Mouse (Mus musculus) bone marrow macrophage, adult 2 months (primary cell): ENCODE data around the gene Ctsl. TPM values are rescaled to one million over a fixed set of nuclear protein-coding genes. Genes with fewer than 3 reads are reported as not detected.
A peak's percentile ranks its signal among the peaks of the same experiment; 100 is the strongest.

Experiments used
- H3K27ac ChIP-seq: 2 replicates; pipeline ENCODE4 v1.5.1; 2012; ENCODE audit warnings: low read depth, low read length; ENCODE audit not compliant: insufficient read depth
- H3K4me1 ChIP-seq: 2 replicates; pipeline ENCODE4 v1.6.1; 2012; ENCODE audit warnings: low read length; ENCODE audit not compliant: control insufficient read depth, insufficient read depth
- H3K4me3 ChIP-seq: 2 replicates; pipeline ENCODE4 v1.5.1; 2012; ENCODE audit warnings: mild to moderate bottlenecking, low read length, moderate library complexity; ENCODE audit not compliant: insufficient read depth
- CTCF ChIP-seq: IDR thresholded peaks from 2 replicates; pipeline ENCODE4 v1.5.1; 2012; ENCODE audit warnings: low read depth, mild to moderate bottlenecking, low read length, moderate library complexity
- POLR2A ChIP-seq: IDR thresholded peaks from 2 replicates; pipeline ENCODE4 v1.6.1; 2012; ENCODE audit warnings: mild to moderate bottlenecking, low read depth, low read length, borderline replicate concordance
- polyA plus RNA-seq: library from polyadenylated mRNA; stranded (reverse); fragments of >200 nt; gene quantifications from 2 replicates; pipeline ENCODE4 v1.2.4, GENCODE M21; 2012; ENCODE audit not compliant: missing spikeins, insufficient read depth, insufficient read length

The Ctsl gene
- polyA plus RNA-seq = 1,731 and 1,752 TPM in 2 replicates

DNA sequence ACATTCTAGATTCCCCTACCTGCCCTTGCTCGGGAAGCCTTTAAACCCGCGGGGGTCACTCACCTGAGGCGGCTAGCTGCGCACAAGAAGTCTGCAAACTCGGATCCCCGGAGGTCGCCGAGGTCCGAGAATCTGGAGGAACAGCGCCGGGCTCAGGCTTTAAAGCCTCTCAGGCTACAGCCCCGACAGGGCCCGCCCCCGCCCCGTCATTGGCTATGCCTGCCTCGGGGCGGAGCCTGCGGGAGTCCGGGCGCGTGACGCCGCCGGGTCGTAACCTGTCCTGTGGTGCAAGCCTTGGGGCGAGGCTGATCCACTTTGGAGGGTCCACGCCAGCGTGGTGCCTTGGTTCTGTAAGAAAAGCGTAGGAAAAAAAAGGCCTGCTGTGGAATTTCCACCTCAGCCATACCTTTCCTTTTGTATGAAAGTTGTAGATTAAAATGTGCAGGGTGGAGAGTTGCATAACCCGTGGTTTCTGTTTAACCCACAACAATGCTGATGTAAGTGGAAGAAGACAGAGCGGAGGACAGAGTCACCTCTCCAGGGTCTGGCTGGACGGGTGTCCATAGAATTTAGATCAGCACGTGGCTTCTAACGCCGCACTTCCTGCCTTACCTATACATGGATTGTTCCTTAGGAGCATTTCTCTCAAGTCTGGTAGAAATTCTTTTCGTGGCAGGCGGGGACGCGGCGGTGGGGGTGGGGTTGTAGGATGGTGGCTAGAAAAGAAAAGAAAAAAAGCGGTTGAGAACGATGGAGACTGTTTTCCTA is at the start of gene Ctsl:
Gene Ctsl, minus strand, starts transcription at position 718 of the 768 bp plus-strand sequence.
- Histone ChIP-seq H3K4me1 (peaks cover 40% of the 10 kb centered on the region), H3K27ac (peak within 1 kb of the TSS; percentile 80), H3K4me3 (peak within 1 kb of the TSS; percentile 89)
- TF ChIP-seq POLR2A (peak; percentile 99), CTCF (no peak)

DNA sequence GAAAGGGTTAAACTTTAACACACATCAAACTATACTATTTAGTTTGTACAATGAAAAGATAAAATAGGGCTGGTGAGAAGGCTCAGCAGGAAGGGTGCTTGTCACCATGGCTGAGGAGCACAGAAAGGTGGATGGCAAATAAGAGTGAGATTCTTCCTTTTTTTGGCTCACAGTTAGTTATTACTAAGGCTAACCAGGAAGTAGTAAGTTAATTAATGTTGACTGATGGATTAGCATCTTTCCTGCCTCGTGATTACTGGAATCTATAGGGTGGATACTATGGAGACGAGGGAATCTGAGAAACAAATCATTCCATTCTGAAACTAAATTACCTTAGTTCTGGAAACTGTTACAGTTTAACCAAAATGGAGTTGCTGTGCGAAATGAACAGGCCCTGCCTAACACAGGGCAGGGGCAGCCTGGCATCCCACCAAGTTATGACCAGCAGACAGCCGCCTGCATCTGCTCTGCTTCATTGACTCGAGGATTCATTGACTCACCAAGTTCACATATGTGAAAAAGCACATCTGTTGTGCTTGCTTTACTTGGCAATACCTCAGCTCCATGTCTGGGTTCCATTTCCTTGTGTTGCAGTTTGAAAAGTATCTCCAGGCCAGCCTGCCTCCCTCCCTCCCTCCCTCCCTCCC is 46.4 kb upstream of the Ctsl start:
- Histone ChIP-seq H3K4me3 (no peak overlapping the region), H3K27ac (no peak overlapping the region)
- TF ChIP-seq CTCF (no peak), POLR2A (no peak)

DNA sequence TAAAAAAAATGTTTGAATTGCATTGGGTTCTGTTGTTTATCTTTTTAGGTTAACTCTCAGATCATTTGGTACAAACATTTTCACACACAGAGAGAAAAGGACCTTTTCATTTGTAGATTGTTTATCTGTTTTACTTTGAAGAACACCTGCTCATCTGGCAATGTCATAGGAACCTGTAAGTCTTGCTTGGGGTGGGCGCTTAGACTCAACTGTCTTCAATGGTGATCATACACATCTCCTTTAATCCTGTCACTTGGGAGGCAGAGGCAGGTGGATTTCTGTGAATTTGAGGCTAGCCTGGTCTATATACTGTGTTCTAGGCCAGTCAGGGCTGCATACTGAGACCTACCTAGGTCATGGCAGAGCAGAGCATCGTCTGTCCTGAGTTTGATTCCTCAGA is 45.0 kb upstream of the Ctsl start:
- Histone ChIP-seq H3K4me3 (no peak overlapping the region), H3K4me1 (peaks cover 14% of the 10 kb centered on the region), H3K27ac (no peak overlapping the region)
- no peak for TF ChIP-seq POLR2A
- no peak for TF ChIP-seq CTCF

More for the DNA sequence above, 46.4 kb upstream of the Ctsl start:
- peaks cover 19% of the 10 kb centered on the region for H3K4me1 ChIP-seq

DNA sequence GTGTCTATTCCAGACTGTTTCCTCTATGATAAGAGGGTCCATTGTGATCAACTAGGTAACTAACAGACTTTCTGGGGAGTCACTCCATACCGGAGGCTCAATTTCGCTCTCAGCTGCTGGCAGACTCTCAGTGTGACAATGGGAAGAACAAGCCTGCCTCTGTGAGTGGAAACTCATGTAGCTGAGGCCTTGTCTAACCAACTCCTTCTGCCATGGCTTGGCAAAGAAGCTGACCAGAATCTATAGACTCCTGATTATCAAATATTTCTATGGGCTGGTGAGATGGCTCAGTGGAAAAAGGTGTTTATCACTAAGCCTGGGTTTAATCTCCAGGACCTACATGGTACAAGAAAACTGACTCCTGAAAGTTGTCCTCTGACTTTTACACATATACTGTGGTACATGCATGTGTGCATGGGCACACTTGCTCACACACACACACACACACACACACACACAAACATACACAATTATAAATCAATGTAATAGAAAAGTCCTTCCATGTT is 42.1 kb upstream of the Ctsl start:
- TF ChIP-seq POLR2A = no peak
- TF ChIP-seq CTCF = no peak
- Histone ChIP-seq H3K4me1 (peaks cover 23% of the 10 kb centered on the region), H3K27ac (no peak overlapping the region), H3K4me3 (no peak overlapping the region)

DNA sequence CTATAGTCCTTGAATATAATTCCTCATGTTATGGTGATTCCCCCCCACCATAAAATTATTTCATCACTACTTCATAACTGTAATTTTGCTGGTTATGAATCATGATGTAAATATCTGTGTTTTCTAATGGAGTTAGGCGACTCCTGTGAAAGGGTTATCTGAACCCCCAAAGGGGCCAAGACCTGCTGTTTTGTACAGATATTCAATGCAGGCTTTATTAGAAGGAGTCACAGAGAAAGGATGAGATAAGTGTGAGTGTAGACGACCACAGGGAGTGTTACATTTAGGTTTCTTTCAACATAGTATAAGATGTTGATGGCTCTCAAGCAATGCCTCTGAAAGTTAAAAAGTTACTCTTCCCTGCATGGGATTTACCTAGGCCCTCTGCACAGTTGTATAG is 40.6 kb upstream of the Ctsl start:
- Histone ChIP-seq H3K27ac (no peak overlapping the region), H3K4me3 (no peak overlapping the region), H3K4me1 (peaks cover 26% of the 10 kb centered on the region)
- TF ChIP-seq POLR2A = no peak
- no peak for TF ChIP-seq CTCF

DNA sequence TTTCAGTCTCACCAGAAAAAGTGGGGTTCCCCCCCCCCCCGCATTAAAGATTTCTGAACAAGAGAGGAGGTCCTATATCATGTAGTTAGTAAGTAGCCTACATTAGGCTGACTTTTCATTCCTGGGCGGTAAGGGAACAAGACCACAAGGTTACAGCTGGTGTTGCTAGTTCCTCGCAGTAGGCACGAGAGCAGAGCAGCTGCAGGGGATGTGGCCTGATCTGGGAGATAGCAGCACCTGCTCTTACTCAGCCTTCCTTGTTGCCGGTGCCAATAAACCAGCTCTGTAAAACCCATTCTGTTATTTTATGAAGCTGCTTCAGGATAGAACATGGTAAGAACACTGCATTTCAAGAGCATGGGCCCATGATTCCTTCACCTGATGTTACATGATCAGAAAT is 39.9 kb upstream of the Ctsl start:
- H3K27ac ChIP-seq = no peak overlapping the region
- H3K4me3 ChIP-seq = no peak overlapping the region

DNA sequence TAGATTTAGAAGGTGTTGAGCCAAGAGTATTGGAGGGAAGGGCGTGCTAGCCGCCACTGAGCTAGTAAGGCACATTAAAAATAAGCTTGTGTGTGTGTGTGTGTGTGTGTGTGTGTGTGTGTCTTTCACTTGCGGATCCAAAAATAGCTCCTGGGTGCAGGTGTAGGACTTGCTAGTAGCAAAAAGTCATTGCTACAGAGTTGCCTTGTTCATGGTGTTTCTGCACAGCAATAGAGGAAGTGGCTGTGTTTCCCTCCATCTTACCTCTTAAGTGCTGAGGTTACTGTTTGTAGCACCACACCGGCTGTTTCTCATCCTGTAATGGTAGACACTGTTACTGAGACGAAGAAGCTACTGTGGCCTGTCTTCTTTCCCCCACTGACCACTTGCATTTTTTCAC is 37.3 kb upstream of the Ctsl start:
- H3K27ac ChIP-seq = peak overlapping the region; percentile 89
- H3K4me3 ChIP-seq = peak overlapping the region; percentile 0; the same call in 1 of the 2 replicates
- peaks cover 47% of the 10 kb centered on the region for H3K4me1 ChIP-seq
- TF ChIP-seq CTCF = no peak
- no peak for TF ChIP-seq POLR2A

More for the DNA sequence above, 39.9 kb upstream of the Ctsl start:
- H3K4me1 ChIP-seq = peaks cover 27% of the 10 kb centered on the region
- TF ChIP-seq CTCF (no peak), POLR2A (no peak)

DNA sequence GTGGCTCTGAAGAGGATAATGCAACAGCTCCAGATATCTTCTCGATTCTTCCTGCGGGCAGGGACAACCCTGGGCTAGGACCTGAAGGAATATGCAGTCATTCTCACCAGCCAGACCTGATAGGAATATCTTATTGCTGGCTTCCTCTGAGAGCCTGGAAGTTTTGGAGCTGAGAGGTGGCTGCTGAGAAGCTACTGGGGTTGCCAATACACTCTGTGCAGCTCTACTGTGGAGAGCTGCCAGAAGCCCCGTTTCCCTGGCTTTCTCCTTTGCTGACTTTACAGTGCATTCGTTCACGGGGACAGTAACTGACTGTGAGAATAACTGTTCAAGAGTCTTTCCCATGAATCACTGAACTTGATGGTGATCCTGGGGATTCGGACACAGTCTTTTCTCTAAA is 34.9 kb upstream of the Ctsl start:
- no peak for TF ChIP-seq CTCF
- TF ChIP-seq POLR2A = no peak
- Histone ChIP-seq H3K27ac (no peak overlapping the region), H3K4me1 (peaks cover 59% of the 10 kb centered on the region), H3K4me3 (no peak overlapping the region)

DNA sequence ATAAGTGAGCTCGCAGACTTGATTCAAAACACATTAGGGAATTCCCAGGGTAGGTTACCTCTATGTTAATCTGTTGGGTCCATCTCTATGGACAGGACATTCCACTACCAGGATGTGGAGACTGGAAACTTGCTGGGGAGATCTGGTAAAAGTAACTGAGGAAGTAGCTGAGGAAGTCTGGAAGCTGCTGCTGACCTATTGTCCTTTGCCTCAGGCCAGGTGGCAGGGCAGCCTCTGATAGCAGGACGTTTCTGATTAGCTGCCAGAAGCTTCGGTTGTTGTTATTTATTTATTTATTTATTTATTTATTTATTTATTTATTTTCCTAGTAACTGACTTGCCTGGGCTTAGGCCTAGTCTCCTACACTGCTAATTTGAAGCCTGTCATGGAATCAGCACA is 32.8 kb upstream of the Ctsl start:
- Histone ChIP-seq H3K27ac (no peak overlapping the region), H3K4me1 (peaks cover 67% of the 10 kb centered on the region), H3K4me3 (no peak overlapping the region)
- no peak for TF ChIP-seq POLR2A
- no peak for TF ChIP-seq CTCF

DNA sequence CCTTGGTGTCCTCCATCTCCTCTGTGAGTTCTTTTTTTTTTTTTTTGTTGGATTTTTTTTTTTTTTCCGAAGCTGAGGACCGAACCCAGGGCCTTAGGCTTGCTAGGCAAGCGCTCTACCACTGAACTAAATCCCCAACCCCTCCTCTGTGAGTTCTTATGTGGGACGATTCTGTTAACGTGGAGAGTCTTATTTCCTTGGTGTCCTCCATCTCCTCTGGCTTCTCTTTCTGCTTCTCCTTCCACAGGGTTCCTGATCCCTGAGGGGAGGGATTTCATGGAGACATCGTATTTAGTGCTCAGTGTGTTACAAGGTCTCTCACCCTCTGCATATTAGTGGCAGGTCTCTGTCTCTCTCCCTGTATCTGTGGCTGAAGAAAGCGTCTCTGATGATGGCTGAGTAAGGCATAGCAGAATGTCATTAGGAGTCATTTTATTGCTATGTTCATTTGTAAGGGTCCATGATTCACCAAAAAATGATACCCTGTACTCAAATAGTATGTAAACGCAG is 32.3 kb upstream of the Ctsl start:
- Histone ChIP-seq H3K4me1 (peaks cover 68% of the 10 kb centered on the region), H3K27ac (peak overlapping the region; percentile 89), H3K4me3 (no peak overlapping the region)
- TF ChIP-seq POLR2A (no peak), CTCF (no peak)
